Mouse (Mus musculus): ENCODE results near the gene Car11. TPM values are rescaled to one million over a fixed set of nuclear protein-coding genes. Genes with fewer than 3 reads are reported as not detected.
"Not testable (repeated sequence)": the region's sequence is repeated elsewhere in the genome, so short reads cannot be mapped to it uniquely, and the experiment has no call there.

Gene Car11
- 2.3 and 3.3 TPM in 2 replicates for polyA plus RNA-seq (2015; fragmentation: Nextera tagmentation; extraction: Ambion mirVana)

DNA sequence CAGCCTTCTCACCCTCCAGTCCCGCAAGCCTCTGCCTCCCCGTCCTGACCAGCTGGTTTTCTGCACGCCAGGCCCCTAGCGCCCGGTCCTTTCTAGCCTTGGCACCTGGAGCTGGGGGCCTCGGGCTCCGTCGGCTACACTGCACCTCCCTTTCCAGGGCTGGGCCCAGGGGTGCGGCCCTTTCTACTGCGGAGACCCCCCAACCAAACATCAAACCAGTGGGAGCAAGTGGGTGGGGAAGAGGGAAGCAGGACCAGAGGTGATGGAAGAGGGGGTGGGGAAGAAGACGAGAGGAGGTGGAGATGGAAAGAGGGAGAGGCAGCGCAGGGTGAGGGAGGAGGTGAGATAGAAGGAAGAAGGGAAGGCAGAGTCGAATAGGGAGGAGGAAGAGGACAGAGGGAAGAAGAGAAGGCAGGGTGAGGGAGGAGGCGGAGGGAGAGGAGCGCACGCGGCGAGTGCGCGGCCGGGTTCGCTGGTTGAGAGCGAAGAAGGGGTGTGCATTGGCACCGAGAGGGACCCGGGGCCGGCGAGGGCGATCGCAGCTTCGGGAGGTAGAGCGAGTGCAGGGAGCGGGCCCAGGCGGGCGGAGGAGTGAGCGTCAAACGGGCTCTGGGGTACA, at the start of gene Car11:
Gene Car11 (plus strand): TSS at position 321 of the 619 bp plus-strand sequence.
- H3K27ac ChIP-seq (ENCODE audit: low read length): no peak within 1 kb of the TSS
- H3K4me3 ChIP-seq (ENCODE audit: low read length): peak within 1 kb of the TSS; percentile 42
- no peaks in the 10 kb centered on the region for H3K36me3 ChIP-seq (ENCODE audit: control insufficient read depth, insufficient read depth, low read length)
- peak within 1 kb of the TSS; percentile 60 for H3K4me2 ChIP-seq (ENCODE audit: low read depth, low read length)
- H3K9me3 ChIP-seq (ENCODE audit: control insufficient read depth, low read length): no peaks in the 10 kb centered on the region
- peaks cover 21% of the 10 kb centered on the region for H3K4me1 ChIP-seq (replicated peaks; ENCODE audit: control insufficient read depth, insufficient read depth, low read length)
- no peak for ATAC-seq (ENCODE audit: low read depth)
- peaks cover 30% of the 10 kb centered on the region for H3K27me3 ChIP-seq (ENCODE audit: control insufficient read depth, insufficient read depth, low read depth, low read length)
- WGBS: 2% methylated on average over 36 of the region's 36 CpGs
- H3K9ac ChIP-seq (ENCODE audit: low read length): peak within 1 kb of the TSS; percentile 43

DNA sequence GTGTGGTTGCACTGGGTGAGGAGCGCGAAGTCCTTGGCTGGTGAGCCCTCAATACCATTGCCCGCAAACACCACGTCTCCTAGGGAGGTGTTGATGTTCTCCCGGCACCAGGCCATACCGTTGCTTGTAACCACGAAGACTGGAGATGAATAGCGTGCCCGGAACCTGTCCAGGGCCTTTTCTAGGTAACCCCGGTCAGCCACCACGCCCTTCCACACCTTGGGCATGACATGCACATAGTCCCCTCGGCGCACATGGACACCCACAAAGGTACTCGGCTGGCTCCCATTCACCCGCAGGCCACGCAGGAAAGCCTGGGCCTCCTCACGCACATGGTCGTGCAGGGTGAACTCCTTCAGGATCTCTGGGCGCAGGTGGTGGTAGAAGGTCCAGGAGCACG, 49.2 kb upstream of the Car11 start:
- H3K9ac ChIP-seq (ENCODE audit: low read length); H3K36me3 ChIP-seq (ENCODE audit: control insufficient read depth, insufficient read depth, low read length); H3K27ac ChIP-seq (ENCODE audit: low read length); ATAC-seq (ENCODE audit: low read depth); H3K4me1 ChIP-seq (replicated peaks; ENCODE audit: control insufficient read depth, insufficient read depth, low read length); H3K27me3 ChIP-seq (ENCODE audit: control insufficient read depth, insufficient read depth, low read depth, low read length); H3K9me3 ChIP-seq (ENCODE audit: control insufficient read depth, low read length); H3K4me3 ChIP-seq (ENCODE audit: low read length); H3K4me2 ChIP-seq (ENCODE audit: low read depth, low read length): not testable (repeated sequence)
- WGBS: 92% methylated on average over 20 of the region's 20 CpGs

DNA sequence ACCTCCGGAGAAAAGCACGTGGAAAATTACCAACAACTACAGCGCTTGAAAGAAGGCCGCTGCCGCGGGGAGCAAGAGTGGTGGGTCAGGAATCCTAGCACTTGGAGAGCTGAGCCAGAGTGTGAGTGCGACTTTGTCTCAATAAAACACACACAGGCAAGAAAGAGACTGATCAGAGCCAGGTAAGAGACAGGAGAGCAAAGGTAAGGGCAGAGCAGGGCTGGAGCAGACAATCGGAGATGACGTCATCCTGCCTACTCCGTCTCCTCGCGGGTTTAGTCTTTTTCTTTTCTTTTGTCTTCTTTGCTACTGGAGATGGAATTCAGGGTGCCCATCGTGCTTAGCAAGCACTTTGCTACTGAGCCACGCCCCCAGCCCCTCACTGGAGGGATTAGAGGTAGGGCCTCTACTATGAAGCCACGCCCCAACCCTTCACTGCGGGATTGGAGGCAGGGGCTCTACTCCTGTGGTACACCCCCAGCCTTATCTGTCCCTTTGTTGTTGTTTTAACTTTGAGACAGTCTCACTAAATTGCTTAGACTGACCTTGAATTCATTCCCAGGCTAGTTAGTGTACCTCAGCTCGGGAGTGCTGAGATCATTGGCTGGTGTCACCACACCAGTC, 45.1 kb upstream of the Car11 start:
- peak overlapping the region; percentile 18 for H3K4me2 ChIP-seq (ENCODE audit: low read depth, low read length)
- ATAC-seq (ENCODE audit: low read depth): peak; percentile 54; the same call in 1 of the 2 replicates
- no peak overlapping the region for H3K9ac ChIP-seq (ENCODE audit: low read length)
- no peaks in the 10 kb centered on the region; the same call in 1 of the 2 replicates for H3K9me3 ChIP-seq (ENCODE audit: control insufficient read depth, low read length)
- H3K4me3 ChIP-seq (ENCODE audit: low read length): peak overlapping the region; percentile 4; the same call in 1 of the 2 replicates
- 0 out of 2 replicates have a peak, but pooled peaks cover 3% of the 10 kb centered on the region for H3K4me1 ChIP-seq (replicated peaks; ENCODE audit: control insufficient read depth, insufficient read depth, low read length)
- H3K27me3 ChIP-seq (ENCODE audit: control insufficient read depth, insufficient read depth, low read depth, low read length): no peaks in the 10 kb centered on the region
- WGBS: 31% methylated on average over 17 of the region's 17 CpGs
- no peak overlapping the region for H3K27ac ChIP-seq (ENCODE audit: low read length)
- H3K36me3 ChIP-seq (ENCODE audit: control insufficient read depth, insufficient read depth, low read length): no peaks in the 10 kb centered on the region

DNA sequence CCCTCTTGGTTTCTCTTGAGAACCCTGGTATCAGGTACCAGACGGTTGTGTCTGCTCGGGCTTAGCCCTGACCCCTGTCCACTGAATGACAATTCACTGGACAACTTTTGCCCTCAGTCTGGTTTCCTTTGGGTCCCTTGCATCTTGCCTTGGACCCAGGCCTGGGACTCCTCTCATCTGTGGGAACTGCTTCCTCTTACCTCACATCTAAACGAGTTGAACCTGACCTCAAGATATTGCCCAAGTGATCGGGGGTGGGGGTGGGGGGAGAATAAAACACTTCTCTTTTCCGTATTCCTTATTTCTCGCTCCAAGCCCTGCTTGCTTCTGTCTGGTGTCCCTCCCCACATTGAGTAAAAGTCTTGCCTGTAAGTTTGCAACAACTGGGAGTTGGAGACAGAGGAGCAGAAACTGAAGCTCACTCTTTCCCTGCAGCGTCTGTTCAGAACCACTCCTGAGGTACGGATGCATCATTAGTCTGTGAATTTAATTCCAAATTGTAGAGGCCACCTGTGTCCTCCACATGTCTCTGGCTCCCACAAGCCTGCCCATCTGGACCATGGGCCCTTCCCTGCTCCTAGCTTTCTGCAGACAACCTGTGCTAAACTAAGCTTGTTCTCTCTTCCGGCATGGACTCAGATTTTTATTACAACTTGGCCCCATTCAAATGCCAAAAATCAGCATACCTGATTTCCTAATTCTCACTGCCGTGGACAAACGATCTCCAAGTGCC, 38.7 kb upstream of the Car11 start:
- 77% methylated on average over 11 of the region's 11 CpGs for WGBS
- Histone ChIP-seq H3K4me1 (replicated peaks; ENCODE audit: control insufficient read depth, insufficient read depth, low read length) (peaks cover 9% of the 10 kb centered on the region), H3K27ac (ENCODE audit: low read length) (no peak overlapping the region), H3K9ac (ENCODE audit: low read length) (no peak overlapping the region), H3K9me3 (ENCODE audit: control insufficient read depth, low read length) (no peaks in the 10 kb centered on the region; the same call in 1 of the 2 replicates), H3K36me3 (ENCODE audit: control insufficient read depth, insufficient read depth, low read length) (no peaks in the 10 kb centered on the region), H3K4me2 (ENCODE audit: low read depth, low read length) (no peak overlapping the region), H3K27me3 (ENCODE audit: control insufficient read depth, insufficient read depth, low read depth, low read length) (no peaks in the 10 kb centered on the region), H3K4me3 (ENCODE audit: low read length) (no peak overlapping the region)
- no peak for ATAC-seq (ENCODE audit: low read depth)

GRCm38 (mm10) chr7:45661702-45662101, 37.9 kb upstream of the Car11 start:
- H3K4me1 ChIP-seq (replicated peaks; ENCODE audit: control insufficient read depth, insufficient read depth, low read length); H3K9ac ChIP-seq (ENCODE audit: low read length); H3K27ac ChIP-seq (ENCODE audit: low read length); H3K4me2 ChIP-seq (ENCODE audit: low read depth, low read length); ATAC-seq (ENCODE audit: low read depth); H3K4me3 ChIP-seq (ENCODE audit: low read length); H3K36me3 ChIP-seq (ENCODE audit: control insufficient read depth, insufficient read depth, low read length); H3K27me3 ChIP-seq (ENCODE audit: control insufficient read depth, insufficient read depth, low read depth, low read length); H3K9me3 ChIP-seq (ENCODE audit: control insufficient read depth, low read length): not testable (repeated sequence)
- WGBS: 89% methylated on average over 6 of the region's 6 CpGs

GRCm38 (mm10) chr7:45665303-45666138, 34.1 kb upstream of the Car11 start:
- WGBS: 32% methylated on average over 13 of the region's 13 CpGs
- peak overlapping the region; percentile 24; the same call in 1 of the 2 replicates for H3K9ac ChIP-seq (ENCODE audit: low read length)
- H3K27ac ChIP-seq (ENCODE audit: low read length): no peak overlapping the region
- peak; percentile 66; the same call in 1 of the 2 replicates for ATAC-seq (ENCODE audit: low read depth)
- H3K4me1 ChIP-seq (replicated peaks; ENCODE audit: control insufficient read depth, insufficient read depth, low read length): peaks cover 9% of the 10 kb centered on the region
- H3K27me3 ChIP-seq (ENCODE audit: control insufficient read depth, insufficient read depth, low read depth, low read length): no peaks in the 10 kb centered on the region
- no peaks in the 10 kb centered on the region for H3K9me3 ChIP-seq (ENCODE audit: control insufficient read depth, low read length)
- no peaks in the 10 kb centered on the region for H3K36me3 ChIP-seq (ENCODE audit: control insufficient read depth, insufficient read depth, low read length)
- 0 out of 2 replicates have a peak overlapping the region, but pooled peaks have one; percentile 0 for H3K4me2 ChIP-seq (ENCODE audit: low read depth, low read length)
- no peak overlapping the region for H3K4me3 ChIP-seq (ENCODE audit: low read length)

DNA sequence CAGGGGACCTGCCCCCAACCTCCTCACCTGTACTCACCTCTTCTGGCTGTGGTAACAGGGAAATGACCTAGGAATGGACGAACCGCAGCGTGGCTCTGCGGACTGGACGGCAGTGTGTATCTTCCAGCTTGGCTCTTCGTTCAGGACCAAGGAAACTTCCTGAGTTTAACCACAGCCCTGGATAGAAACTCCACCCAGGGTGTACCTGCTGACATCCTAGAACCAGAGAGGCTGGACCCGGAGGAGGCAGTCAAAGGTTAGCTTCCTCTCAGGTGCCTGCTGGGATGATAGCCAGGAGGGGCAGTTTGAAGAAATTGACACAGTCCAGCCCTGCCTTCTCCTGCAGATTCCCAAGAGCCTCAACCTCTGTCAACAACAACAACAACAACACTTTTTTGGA, 33.5 kb upstream of the Car11 start, which contains the start of gene Fut2:
Gene Fut2 (minus strand): TSS at position 234 of the 400 bp plus-strand sequence.
- no peak within 1 kb of the TSS for H3K27ac ChIP-seq (ENCODE audit: low read length)
- ATAC-seq (ENCODE audit: low read depth): no peak
- H3K9me3 ChIP-seq (ENCODE audit: control insufficient read depth, low read length): no peaks in the 10 kb centered on the region
- H3K9ac ChIP-seq (ENCODE audit: low read length): peak within 1 kb of the TSS; percentile 24; the same call in 1 of the 2 replicates
- no peak within 1 kb of the TSS for H3K4me3 ChIP-seq (ENCODE audit: low read length)
- H3K4me1 ChIP-seq (replicated peaks; ENCODE audit: control insufficient read depth, insufficient read depth, low read length): peaks cover 9% of the 10 kb centered on the region
- H3K4me2 ChIP-seq (ENCODE audit: low read depth, low read length): 0 out of 2 replicates have a peak within 1 kb of the TSS, but pooled peaks have one; percentile 0
- 67% methylated on average over 7 of the region's 7 CpGs for WGBS
- H3K36me3 ChIP-seq (ENCODE audit: control insufficient read depth, insufficient read depth, low read length): no peaks in the 10 kb centered on the region
- H3K27me3 ChIP-seq (ENCODE audit: control insufficient read depth, insufficient read depth, low read depth, low read length): no peaks in the 10 kb centered on the region

GRCm38 (mm10) chr7:45667761-45668160, 31.9 kb upstream of the Car11 start:
- Histone ChIP-seq H3K36me3 (ENCODE audit: control insufficient read depth, insufficient read depth, low read length) (no peaks in the 10 kb centered on the region), H3K4me3 (ENCODE audit: low read length) (no peak overlapping the region), H3K9ac (ENCODE audit: low read length) (no peak overlapping the region), H3K27me3 (ENCODE audit: control insufficient read depth, insufficient read depth, low read depth, low read length) (no peaks in the 10 kb centered on the region), H3K4me1 (replicated peaks; ENCODE audit: control insufficient read depth, insufficient read depth, low read length) (peaks cover 9% of the 10 kb centered on the region), H3K27ac (ENCODE audit: low read length) (no peak overlapping the region), H3K4me2 (ENCODE audit: low read depth, low read length) (no peak overlapping the region), H3K9me3 (ENCODE audit: control insufficient read depth, low read length) (no peaks in the 10 kb centered on the region)
- no peak for ATAC-seq (ENCODE audit: low read depth)
- WGBS: 74% methylated on average over 14 of the region's 14 CpGs

Data from lung, embryonic 16.5 days (tissue).